In the genomic region with DNA sequence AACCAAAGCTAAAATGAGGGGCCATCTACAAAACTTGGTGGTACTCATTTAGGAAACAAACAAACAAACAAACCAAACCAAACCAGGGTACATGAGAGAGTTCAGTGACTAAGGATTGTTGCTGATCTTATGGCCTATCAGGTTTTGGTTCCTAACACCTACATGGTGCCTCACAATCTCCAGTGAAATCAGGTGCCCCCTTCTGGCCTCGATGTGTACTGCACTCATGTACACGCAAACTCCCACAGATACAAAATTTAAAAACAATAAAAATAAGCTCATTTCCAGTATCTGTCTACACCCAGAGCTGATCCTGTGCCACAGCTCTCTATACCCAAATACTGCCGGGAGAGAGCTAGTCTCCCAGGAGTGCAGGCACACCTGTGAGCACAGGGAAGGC, we compare ENCODE assay signal across 22 mouse cellular contexts.
DNase-seq lines count a peak whose midpoint lies in the region; ATAC-seq and TF ChIP-seq lines count a peak whose summit lies in the region.
"Had no signal": no experiment of that assay in that cellular context is flagged by ENCODE, and none has a peak within 500 bp of the region (broad histone marks: within the 10 kb centered on the region; RNA-seq: fewer than 3 reads in every experiment).

No protein-coding gene starts in this region.

- WGBS in kidney, embryonic 14.5 days = 76% methylated on average over 3 of the region's 3 CpGs
- 75% methylated on average over 3 of the region's 3 CpGs for WGBS in thymus, adult 2 months

- no peaks in the 10 kb centered on the region for H3K27me3 ChIP-seq in kidney, embryonic 14.5 days (ENCODE audit: control insufficient read depth, insufficient read depth, low read length)
- H3K27me3 ChIP-seq in thymus, adult 2 months (ENCODE audit: control insufficient read depth, insufficient read depth, low read length) = no peaks in the 10 kb centered on the region
- H3K27me3 ChIP-seq: CH12.LX; forebrain, embryonic 15.5 days; hindbrain, embryonic 12.5 days; liver, embryonic 15.5 days; neural tube, embryonic 13.5 days; stomach, embryonic 15.5 days had no signal

- ATAC-seq in kidney, embryonic 14.5 days (ENCODE audit: low FRiP score, low TSS enrichment) = no peak
- no peak for ATAC-seq in CD4-positive, CD25-positive, alpha-beta regulatory T cell, adult 4 months
- ATAC-seq: forebrain, embryonic 15.5 days had no signal

- H3K36me3 ChIP-seq in kidney, embryonic 14.5 days (ENCODE audit: control insufficient read depth, insufficient read depth, low read length) = no peaks in the 10 kb centered on the region
- no peaks in the 10 kb centered on the region for H3K36me3 ChIP-seq in thymus, adult 2 months (ENCODE audit: control insufficient read depth, insufficient read depth, low read length)
- H3K36me3 ChIP-seq: forebrain, embryonic 15.5 days; hindbrain, embryonic 12.5 days; liver, embryonic 15.5 days; midbrain, embryonic 10.5 days; neural tube, embryonic 13.5 days; stomach, embryonic 15.5 days had no signal

- TF ChIP-seq CTCF in thymus, adult 2 months (IDR thresholded peaks at IDR 0.05; ENCODE audit: borderline replicate concordance, control insufficient read depth, extremely low read depth, insufficient read depth, low read length, poor library complexity) = no peak

- no peak for TF ChIP-seq POLR2A in thymus, adult 2 months (IDR thresholded peaks at IDR 0.05; ENCODE audit: control insufficient read depth, extremely low read depth, insufficient read depth, low read length, poor library complexity)

- DNase-seq in embryo, embryonic 10.5 days (ENCODE audit: low spot score) = peak; percentile 9
- DNase-seq in embryo, embryonic 11 days = no peak
- DNase-seq in kidney, postnatal 4 days = peak; percentile 21 to 27
- DNase-seq in thymus, postnatal 4 days = peak; percentile 9
- DNase-seq in thymus, adult 2 months = no peak
- DNase-seq in layer of hippocampus, adult 18-20 months (ENCODE audit: low spot score in 2 of 2) = no peak
- DNase-seq: adrenal gland, adult 8-10 months; cerebellum, adult 11 months; cerebellum, postnatal 25 days; gastrocnemius, postnatal 10 days; lung, postnatal 4 days; spleen, adult 18-20 months had no signal

- no peaks in the 10 kb centered on the region for H3K9me3 ChIP-seq in kidney, embryonic 14.5 days (ENCODE audit: control insufficient read depth, low read length)
- H3K9me3 ChIP-seq: forebrain, embryonic 15.5 days; hindbrain, embryonic 12.5 days; liver, embryonic 15.5 days; midbrain, embryonic 10.5 days; stomach, embryonic 15.5 days had no signal

- H3K27ac ChIP-seq in kidney, embryonic 14.5 days (ENCODE audit: low read depth, low read length) = no peak overlapping the region
- H3K27ac ChIP-seq in thymus, adult 2 months (ENCODE audit: control insufficient read depth, insufficient read depth, low read length) = no peak overlapping the region
- H3K27ac ChIP-seq: forebrain, embryonic 15.5 days; hindbrain, embryonic 12.5 days; liver, embryonic 15.5 days; midbrain, embryonic 10.5 days; neural tube, embryonic 13.5 days; stomach, embryonic 15.5 days had no signal

- no peak overlapping the region for H3K4me2 ChIP-seq in kidney, embryonic 14.5 days (replicated peaks; ENCODE audit: low read depth, low read length)
- H3K4me2 ChIP-seq: forebrain, embryonic 15.5 days; hindbrain, embryonic 12.5 days; liver, embryonic 15.5 days; neural tube, embryonic 13.5 days; stomach, embryonic 15.5 days had no signal

- H3K9ac ChIP-seq in kidney, embryonic 14.5 days (ENCODE audit: low read depth, low read length) = no peak overlapping the region
- H3K9ac ChIP-seq: forebrain, embryonic 15.5 days; hindbrain, embryonic 12.5 days; liver, embryonic 15.5 days; neural tube, embryonic 13.5 days; stomach, embryonic 15.5 days had no signal

- H3K4me3 ChIP-seq in kidney, embryonic 14.5 days (ENCODE audit: low read length) = no peak overlapping the region
- H3K4me3 ChIP-seq in thymus, adult 2 months (ENCODE audit: control insufficient read depth, insufficient read depth, low read length) = no peak overlapping the region
- H3K4me3 ChIP-seq: erythroblast, embryonic 14.5 days; forebrain, embryonic 15.5 days; hindbrain, embryonic 12.5 days; liver, embryonic 15.5 days; midbrain, embryonic 10.5 days; neural tube, embryonic 13.5 days; stomach, embryonic 15.5 days had no signal

- no peaks in the 10 kb centered on the region for H3K4me1 ChIP-seq in kidney, embryonic 14.5 days (ENCODE audit: control insufficient read depth, insufficient read depth, low read length)
- H3K4me1 ChIP-seq in thymus, adult 2 months (replicated peaks; ENCODE audit: control insufficient read depth, insufficient read depth, low read length) = no peaks in the 10 kb centered on the region
- H3K4me1 ChIP-seq: forebrain, embryonic 15.5 days; hindbrain, embryonic 12.5 days; liver, embryonic 15.5 days; midbrain, embryonic 10.5 days; neural tube, embryonic 13.5 days; stomach, embryonic 15.5 days had no signal

Comparison
In these comparisons a context has a peak if more than half of its experiments do, and no peak if none do; other contexts are left out.
1. DNase-seq: peak in embryo, embryonic 10.5 days (single experiment), kidney, postnatal 4 days (2 of 2) and thymus, postnatal 4 days (single experiment); none in embryo, embryonic 11 days (single experiment), thymus, adult 2 months (single experiment) and layer of hippocampus, adult 18-20 months (0 of 2).